Mouse (Mus musculus): Measurements from ENCODE around the gene Bfsp1.

Bfsp1 gene

GRCm38 (mm10) chr2:143796335-143797013, 66.5 kb downstream of the Bfsp1 start:
- WGBS, result 40% methylated on average over 4 of the region's 4 CpGs

GRCm38 (mm10) chr2:143795858-143796257, 67.1 kb downstream of the Bfsp1 start:
- 60% methylated on average over 4 of the region's 4 CpGs for WGBS

GRCm38 (mm10) chr2:143789911-143790310, 73.1 kb downstream of the Bfsp1 start:
- WGBS, result 54% methylated on average over 5 of the region's 5 CpGs

DNA sequence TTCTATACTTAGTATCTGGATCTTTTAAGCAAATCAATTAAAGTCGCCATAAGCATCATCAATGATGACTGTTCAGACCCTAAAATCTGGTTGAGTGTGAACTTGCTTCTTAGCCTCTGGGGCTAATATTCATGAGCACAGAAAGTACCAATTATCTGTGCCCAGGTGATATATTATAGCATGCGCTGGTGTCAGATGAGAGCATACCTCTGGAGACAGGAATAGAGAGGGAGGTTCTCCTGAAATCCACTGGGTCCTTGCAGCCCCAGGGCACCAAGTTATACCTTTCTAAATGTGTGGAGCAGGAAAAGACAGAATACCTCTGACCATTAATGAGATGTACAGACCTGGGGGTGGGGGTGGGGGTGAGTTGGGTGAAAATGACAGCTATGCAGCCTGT, 82.7 kb downstream of the Bfsp1 start:
- 79% methylated on average over 2 of the region's 2 CpGs for whole genome bisulfite sequencing
